Mouse (Mus musculus) layer of hippocampus, adult 9-10 months (tissue): ENCODE results near the gene Slco2b1.

Experiments
- DNase-seq: peaks from one replicate; pipeline ENCODE4 v3.0.0; 2022; ENCODE audit warnings: low spot score

Slco2b1 gene

DNA sequence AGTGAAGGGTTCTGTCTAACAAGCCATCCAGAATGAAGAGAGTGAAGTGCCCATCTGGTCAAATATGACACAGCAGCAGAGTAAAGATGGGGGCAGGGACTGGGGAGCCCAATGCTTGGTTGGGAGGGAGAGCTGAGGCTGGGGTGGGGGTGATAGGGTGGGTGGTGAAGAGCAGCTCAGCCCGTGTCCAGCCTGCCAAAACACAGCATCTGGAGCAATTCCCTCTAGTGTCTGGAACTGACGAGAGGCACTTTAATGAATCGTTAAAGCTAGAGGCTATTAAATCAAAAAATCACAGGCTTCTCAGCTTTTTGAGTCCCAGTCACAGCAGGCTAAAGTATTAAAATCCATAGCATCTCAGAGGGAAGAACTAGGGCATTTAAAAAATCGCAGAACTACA is 61.6 kb downstream of the Slco2b1 start:
- no peak for DNase-seq

DNA sequence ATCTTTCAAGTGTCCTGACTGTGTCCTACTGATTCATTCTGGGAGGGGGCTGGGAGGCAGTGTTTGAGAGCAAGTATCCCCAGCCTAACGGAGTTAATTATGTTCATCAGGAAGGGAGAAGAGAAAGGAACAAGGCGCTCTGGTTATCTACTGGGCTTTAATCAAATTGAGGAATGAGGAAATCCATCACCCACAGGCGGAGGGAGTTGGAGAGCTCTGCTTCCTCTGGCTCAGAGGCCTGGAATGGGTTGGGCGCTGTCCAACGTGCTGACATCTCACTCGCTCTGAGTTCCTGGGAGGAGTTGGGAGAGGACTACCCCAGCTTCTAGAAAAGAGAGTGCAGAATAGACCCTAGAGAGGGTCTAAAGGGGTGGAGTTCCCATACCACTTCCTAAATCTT is 62.5 kb downstream of the Slco2b1 start:
- no peak for DNase-seq

DNA sequence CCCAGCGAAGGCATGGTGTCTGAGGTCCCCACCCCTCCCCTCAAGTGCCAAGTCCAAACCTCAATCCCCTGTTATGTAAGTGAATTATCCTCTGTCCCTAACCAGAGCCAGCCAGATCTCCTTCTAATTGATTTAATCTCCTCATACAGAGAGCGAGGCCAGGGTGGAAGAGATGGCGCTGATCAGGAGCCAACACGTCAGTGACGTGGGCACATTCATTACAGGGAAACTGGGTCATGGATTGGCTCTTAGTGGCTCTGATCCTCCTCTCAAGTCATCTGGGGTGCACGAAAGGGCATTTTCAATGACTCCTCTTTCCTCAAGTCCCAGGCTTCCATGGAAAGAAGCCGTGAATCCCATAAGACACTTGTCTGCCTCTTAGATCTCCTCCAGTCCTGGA is 66.4 kb downstream of the Slco2b1 start:
- no peak for DNase-seq

DNA sequence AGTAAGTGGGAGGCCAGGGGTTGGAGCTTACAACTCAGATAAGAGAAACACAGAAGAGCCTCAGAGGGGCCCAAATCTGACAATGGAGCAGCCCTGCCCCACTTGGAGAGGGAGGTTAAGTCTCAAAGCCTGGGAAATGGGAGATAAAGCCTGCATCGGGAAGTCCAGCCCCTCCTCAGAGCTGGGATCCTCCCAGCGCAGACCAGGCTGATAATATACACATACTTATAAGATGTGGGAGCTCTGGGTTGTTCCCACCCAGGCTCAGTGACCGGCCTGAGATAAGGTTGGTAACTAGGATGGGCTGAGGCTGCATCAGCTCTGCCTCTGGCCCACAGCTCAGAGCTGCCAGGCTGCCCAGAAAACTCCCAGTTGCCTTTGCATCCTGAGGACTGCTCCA is 69.1 kb downstream of the Slco2b1 start:
- no peak for DNase-seq

DNA sequence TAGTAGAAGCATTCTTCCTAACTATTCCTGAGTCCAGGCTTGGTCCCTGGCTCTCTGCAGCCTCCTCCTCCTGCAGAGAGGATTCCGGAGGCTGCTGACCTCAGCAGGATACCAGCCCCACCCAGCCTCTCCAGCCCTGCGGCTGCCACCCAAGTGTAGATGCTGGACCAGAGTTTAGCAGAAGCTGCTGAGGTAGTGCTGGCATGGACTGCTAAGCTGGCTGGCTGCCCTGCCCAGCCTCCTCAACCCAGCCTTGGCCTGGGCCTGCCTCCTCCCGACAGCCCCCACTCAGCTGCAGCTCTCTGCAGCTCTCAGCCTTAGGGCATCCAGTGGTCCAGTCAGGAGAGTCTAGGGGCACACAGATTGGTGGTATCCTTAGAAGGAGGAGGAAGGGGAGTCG is 69.9 kb downstream of the Slco2b1 start:
- DNase-seq: no peak

DNA sequence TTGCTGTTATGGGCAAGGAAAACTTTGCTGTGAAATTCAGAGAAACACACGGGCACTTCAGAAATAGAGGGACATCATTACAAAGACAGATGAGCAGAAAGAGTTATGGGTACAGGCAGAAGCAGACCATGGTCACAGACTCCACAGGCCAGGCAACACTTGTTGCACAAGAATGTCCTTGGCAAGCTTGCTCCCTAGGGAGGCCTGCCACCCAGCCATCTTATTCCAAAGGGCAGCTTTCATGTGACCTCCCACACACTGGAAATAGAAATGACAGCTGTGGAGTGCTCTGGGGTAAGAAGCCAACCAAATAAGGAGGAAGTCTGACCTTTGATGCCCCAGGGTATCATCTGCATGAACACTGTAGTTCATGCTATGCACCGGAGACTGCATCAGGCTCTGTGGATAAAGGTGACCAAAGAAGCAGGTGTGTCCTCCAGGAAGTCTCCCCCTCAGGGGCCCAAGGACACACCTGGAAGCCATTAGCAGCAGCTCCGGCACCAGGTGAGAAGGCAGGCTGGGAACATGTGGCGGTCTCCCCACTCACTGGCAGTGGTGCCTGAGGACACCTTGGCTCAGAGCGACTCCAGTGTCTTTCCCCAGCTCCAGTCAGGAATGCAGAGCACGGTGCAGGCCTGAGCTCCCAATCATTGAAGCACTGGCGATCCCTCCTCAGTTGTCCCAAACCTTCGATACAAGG is 77.0 kb downstream of the Slco2b1 start:
- no peak for DNase-seq

DNA sequence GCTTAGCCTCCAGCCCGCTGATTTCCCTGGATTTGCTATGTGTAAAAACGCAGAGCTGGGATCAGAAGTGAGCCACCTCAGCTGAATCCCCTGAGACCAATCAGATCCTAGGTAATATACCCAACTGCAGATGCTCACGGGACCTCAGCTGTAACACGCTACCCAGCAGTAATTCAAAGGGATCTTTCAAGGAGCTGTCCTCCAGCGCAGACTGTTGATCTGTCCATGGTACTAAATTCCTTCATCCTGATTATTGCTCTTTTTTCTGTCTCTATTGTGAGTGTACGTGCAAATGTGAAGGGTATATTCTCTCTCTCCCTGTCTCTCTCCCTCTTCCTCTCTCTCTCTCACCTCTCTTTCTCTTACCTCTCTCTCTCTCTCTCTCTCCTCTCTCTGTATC is 78.9 kb downstream of the Slco2b1 start:
- DNase-seq: no peak

DNA sequence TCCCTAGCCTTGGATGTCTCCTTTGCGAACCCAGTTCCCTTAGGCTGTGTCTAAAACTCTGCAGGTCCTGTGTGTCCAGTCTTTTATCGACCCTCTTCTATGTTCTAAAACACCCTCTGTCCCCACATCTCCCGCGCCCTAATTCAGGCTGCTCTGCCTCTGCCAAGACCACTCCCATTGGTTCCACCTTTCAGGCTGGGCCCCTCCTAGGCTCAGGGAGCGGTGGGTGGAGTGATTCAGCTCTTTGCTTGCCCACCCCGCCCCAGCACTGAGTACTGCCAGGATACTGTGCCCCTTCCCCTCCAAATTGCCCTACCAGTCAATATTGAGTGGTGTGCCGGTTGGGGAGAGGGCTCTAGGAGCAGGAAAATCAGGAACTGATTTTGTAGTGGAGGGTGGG is 83.8 kb downstream of the Slco2b1 start:
- no peak for DNase-seq

DNA sequence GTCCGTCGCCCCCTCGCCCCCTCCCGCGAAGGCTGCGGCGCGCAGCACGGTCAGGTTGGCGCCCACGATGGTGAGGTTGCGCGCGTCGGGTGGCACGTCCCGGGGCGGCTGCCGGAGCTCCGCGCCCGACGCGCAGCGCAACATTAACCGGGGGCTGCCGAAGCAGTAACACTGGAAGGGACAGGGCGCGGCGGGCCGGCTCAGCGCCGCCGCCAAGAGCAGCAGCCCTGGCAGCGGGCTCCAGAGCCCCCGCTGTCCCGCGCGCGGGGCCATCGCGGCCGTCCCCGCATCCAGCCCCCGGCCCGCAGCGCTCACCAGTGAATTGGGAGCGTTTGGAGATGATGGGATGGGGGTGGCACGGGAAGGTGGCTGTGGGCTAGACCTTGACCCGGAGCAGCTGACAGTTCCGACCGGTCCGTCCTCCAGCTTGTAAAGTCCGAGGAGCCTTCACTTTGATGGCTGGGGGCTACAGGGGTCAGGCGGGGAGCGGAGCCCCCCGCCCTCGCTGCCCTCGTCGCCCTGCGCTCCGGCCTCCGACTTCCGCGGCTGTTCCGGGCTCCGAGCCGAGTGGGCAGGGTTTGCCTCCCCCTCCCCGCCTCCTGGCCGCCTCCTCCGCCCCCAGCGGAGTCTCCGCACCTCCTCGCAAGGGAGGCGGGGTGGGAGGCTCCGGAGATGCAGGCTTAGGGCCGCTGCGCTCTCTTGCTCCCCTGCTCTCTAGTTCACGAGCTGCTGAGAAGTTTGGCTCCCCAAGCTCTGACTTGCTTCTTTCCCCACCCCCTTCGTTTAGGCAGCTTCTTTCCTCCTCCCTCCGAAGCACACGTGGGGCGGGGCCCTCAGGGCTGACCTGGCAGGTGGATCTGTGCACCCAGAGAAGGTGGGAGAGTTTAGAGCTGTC is 84.5 kb downstream of the Slco2b1 start, which contains the start of gene Tpbgl:
Gene Tpbgl (minus strand): TSS at position 728 of the 895 bp plus-strand sequence.
- DNase-seq: no peak

DNA sequence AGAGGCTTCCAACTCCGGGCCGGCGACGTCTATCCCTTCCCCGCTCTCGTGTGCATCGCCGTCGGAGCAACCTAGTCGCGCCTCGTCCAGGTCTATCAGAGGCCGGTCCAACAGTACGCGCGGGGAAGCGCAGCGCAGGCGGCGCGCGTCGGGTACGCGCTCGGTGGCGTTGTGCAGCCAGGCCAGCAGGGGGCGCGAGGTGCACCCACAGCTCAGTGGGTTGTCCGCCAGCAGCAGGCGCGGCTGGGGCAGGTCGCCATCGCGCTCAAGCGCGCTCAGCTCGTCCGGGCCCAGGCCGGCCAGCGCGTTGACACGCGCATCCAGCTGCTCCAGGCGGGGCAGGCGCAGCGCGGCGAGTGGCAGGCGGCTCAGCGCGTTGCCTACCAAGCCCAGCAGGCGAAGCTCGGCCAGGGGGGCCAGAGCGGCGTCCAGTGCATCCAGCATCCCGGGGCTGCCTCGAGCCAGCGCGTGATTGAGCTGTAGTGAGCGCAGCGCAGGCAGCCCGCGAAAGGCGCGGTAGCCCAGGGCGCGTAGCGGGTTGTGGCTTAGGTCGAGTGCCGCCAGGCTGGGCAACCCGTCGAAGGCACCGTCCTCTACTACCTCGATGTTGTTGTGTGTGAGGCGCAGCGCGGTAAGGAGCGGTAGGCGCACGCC is 85.3 kb downstream of the Slco2b1 start:
- peak; percentile 73 for DNase-seq

DNA sequence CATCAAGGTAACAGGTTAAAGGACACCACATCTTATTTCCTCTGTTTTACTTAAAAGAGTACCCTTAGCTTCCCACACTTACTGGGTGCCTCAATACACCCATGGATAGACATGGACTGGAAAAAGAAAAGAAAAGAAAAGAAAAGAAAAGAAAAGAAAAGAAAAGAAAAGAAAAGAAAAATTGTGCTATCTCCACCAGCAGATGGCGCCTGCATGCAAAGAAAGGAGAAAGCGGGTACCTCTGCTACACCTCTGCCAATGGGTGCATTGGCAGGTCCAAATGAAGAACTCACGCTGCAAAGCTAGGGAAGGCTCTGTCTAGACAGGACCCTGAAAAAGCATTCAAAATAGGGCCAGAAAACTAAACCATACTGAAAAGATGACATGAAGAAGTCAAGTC is 92.3 kb downstream of the Slco2b1 start:
- DNase-seq: no peak

DNA sequence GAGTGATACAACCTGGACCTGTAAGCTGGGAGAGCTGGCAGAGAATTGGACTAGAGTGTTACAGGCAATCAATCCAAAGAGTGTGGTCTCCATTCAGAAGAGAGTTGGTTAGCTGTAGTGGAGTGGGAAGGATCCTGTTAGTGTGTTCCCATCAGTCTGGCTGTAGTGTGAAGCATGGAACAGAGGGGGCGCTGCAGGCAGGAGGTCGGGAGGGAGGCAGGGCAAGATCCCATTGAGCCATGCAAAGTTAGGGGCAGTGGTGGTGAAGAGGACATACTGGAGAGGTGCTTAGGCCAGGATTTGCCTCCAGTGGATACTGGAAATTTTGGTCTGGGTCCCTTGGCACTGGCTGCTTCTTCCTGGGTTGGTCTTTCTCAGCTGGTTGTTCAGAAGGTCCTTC is 92.9 kb downstream of the Slco2b1 start:
- DNase-seq: no peak
